Mouse (Mus musculus) gastrocnemius, postnatal 14 days (tissue): ENCODE measurements around the gene Stpg1. TPM values are rescaled to one million over a fixed set of nuclear protein-coding genes. Genes with fewer than 3 reads are reported as not detected.

Experiments used
- DNase-seq: peaks from one replicate; pipeline ENCODE4 v3.0.0; 2021; ENCODE audit warnings: mixed read lengths
- intact Hi-C: fragments of 180-260 bp; cut with DNase I; formaldehyde crosslinking; loops from one replicate; pipeline ENCODE4 v1.15.1; 2025; ENCODE audit warnings: low total_unique reads
- total RNA-seq, 2 experiments: library from RNA; stranded (reverse); gene quantifications; 2 replicates each; pipeline ENCODE4 v1.2.3; 2021

Gene Stpg1
- total RNA-seq, 2 experiments from 2014 or later: 0.22 TPM; not detected in 1

DNA sequence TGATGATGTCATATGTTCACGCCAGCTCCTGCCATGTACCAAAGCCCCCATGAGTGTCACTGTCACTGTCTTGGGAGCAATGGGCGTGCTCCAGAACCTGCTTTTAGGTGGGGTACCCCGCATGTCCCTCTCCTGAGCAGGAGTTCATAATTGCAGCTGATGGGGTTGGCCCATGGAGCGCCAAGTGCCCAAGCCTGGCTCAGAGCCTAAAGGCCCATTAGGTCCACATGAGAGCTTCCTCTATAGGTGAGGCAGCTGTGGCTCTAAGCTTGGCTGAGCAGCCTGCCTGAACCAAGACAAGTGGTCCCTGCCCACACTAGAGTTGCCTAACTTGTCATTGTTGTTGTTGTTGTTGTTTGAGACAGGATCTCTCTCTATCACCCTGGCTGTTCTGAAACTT, 52.2 kb downstream of the Stpg1 start:
- intact Hi-C loops: no loop called here
- no peak for DNase-seq

DNA sequence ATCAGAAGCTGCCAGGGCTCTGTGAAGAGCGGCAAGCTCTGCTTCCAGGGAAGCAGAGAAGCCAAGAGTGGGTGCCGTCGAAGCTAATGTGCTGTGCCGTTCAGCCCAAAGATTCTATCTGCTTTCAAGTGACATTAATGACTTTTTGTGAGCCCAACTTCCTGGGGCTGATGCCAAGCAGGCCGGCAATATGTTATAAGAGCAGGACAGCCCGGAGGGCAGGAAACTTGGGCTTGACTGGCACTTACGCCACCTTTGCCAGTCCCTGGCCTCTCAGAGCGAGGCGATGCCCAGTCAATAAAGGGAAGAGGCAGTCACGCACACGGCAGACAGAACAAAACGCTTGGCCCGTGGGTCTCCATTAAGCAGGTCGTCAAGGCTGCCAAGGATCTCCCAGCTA, 53.0 kb downstream of the Stpg1 start:
- DNase-seq: no peak
- intact Hi-C loops: no loop called here

DNA sequence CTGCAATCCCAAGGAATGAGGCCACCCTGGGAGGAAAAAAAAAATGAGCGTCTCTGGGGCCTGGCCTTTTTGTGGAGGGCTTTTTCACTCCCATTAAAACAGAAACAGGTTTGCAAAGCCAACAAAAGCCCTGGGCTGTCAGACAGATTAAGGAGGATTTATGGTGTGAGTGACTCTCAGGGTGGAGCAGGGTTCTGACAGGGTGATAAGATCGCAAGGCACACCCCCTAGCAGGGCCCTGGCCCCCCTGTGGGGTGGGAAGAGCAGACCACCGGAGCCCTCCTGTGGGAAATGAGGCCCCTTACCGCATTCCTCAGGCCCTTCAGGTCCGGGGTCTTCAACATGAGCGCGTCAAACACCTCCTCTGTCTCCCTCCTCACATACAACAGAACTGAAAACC, 53.5 kb downstream of the Stpg1 start:
- no peak for DNase-seq
- intact Hi-C loops: no loop called here

DNA sequence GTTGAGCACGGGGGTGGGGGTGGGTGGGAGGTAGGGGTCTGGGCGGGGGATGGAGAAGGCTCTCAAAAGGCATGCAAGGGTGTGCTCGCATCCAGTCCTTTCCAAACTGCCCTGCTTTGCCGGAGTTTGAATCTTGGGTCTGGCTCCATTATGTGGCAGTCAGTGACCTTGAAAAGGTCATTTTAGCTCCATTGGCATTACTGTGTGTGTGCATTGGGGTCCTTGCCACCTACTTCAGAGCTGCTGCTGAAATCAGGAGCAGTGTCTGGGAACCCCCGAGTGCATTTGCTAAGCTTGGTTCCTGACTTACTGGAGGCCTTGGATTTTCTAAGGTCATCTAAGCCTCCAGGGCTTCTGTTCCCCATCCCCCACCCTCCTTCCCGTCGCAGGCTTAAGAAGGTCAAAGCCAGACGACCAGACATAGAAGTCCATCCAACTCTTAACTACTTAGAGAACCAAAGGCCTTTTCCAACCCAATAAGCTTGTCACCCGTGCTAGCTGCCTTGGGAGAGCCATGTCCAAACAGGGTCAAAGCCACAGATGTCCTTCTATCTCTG, 54.0 kb downstream of the Stpg1 start:
- intact Hi-C loops: no loop called here
- no peak for DNase-seq

DNA sequence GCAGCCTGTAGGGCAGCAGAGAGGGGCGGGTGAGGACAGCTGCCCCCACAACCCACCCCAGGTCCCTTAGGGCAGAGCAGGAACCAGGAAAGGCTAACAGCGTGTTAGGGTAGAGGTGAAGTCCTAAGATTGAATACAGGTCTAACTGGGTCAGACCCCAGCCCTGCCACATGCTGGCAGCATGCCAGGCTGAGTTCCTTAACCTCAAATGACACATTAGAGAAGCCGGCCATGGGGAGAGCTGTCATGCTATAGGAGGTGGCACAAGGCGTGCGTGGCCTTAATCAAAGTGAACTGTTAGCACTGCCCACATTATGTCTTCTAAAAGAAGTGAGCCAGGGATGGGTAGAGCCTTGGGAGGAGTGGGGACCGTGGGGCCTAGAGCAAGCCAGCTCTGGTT, 54.7 kb downstream of the Stpg1 start:
- DNase-seq: no peak
- intact Hi-C loops: no loop called here

DNA sequence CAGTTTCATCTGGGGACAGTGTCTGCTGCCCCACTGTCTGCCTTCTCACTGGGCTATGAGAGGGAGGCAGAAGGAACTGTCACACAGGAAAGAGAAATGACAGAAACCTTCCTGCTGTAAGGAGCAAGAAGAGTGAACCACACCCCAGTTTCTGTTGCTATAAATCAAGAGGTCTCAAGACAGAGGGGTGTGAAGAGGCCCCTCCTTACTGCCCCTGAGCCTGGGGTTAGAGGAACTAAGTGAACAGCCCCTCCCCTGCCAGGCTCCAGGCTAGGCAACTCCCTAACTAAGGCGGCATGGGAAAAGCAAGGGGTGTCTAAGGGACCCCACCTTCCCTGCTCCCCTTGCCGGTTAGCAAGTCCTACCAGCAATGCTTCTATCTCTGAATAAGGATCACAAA, 69.2 kb downstream of the Stpg1 start:
- intact Hi-C loops: no loop called here
- DNase-seq: no peak

DNA sequence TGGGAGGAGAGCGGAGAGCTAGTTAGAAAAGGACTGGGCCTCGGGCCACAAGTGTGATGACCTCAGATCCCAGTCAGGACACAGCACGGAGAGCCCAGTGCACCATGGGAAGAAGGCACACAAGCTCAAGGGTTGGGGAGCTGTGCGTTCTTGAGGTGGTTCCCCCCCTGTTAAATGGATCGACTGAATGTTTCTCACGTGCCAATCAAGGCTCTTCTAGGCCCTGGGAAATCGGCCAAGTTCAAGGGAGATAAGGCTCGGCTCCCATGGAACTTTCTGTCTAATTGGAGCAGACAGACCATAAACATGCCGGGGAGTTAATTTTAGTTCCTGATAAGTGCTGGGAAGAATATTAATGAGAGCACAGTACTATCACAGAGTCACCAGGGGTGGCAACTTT, 70.8 kb downstream of the Stpg1 start:
- intact Hi-C loops: no loop called here
- no peak for DNase-seq

DNA sequence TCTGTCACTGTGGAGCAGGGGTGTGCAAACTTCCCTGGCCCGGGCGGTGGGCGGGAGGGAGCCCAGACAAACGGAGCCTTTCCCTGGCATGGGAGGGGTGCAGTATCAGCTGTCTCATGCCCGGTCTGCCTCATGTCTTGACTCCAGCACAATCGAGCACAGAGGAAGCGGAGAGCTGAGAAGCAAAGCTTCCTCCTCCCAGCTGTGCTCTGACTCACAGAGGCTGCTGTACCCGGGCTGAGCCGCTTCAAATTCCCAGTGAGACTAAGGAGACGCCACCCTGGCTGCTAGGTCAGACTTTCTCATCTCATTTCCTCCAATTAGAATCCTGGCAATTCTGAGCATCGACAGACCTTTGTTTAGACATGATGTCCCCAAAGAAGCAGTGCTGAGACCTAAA, 72.5 kb downstream of the Stpg1 start:
- intact Hi-C loops: no loop called here
- peak; percentile 34 for DNase-seq

DNA sequence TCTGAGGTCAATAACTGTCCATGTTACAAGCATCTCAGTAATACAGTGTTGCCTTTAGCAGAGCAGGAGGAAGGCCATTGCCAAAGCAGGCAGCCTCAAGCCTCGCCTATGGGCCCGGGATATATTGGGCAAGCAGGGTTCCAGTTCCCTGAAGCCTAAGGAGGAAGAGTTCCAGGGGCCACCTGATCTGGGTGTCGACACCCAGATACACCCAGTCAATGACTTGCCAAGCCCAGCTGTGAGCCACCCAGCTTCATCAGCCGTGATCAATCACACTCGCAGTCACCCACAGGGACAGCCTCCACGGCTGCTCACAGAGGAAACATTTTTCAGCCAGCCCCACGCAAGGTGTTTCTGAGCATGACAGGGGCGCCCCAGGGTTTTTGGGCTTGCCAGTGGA, 72.9 kb downstream of the Stpg1 start:
- intact Hi-C loops: no loop called here
- no peak for DNase-seq

DNA sequence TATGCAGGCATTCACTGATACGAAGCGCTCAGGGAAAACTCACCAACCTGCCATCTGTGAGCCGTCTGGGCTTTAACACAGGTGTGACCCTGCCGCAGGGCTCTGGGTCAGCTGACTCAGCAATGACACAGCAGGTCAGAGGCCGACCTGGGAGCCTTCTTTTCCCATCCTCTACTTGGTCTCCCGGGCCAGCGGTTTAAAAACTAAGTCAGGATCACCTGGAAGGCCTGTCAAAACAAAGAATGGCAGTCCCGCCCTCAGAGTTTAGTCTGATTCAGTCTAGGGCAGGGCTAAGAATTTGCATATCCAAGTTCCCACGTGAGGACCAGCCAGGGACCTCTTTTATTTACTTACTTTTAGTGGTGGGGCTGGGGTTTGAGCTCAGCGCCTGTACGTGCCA, 74.6 kb downstream of the Stpg1 start:
- DNase-seq: no peak

DNA sequence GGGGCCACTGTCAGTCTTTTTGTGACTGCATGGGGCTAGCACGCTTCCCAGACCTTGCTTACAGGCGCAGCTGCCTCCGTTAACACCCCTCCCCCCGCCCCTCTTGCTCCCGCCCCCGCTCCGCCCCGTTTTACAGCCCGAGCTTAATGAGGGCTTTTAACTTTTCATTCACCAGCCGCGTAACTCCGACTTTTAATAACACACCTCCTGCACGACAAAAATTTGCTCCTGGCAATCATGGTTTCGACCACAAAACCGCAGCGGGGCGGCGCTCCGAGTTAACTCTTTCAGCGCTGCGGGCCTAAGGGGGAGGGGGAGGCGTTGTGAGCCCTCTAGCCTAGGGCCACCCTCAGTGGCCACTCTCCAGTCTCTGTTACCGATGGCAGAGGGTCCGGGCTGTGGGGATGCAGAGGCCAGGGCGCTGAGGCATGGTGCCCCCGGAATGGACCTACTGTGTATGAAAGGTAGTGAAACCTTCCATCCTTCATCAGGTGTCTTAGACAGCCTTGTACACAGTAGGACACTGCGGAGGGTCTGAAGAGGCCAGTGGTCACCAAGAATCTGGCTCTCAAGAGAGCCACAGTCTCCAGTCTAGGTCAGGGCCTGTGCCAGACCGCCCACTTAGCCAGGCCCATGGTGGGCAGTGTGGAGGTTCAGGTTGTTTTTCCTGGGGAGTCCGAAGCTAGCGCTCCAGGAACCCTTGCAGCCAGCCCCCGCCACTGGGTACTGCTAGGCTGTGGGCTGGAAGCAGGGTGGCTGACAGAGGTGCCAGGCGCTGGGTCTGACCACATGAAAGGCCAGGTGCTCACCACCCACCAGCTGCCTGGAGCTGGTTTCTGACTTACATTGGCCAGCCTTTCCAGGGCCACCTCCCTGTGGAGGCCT, 75.8 kb downstream of the Stpg1 start:
- intact Hi-C loops: no loop called here
- no peak for DNase-seq

More for the DNA sequence above, 74.6 kb downstream of the Stpg1 start:
- intact Hi-C loops: no loop called here

DNA sequence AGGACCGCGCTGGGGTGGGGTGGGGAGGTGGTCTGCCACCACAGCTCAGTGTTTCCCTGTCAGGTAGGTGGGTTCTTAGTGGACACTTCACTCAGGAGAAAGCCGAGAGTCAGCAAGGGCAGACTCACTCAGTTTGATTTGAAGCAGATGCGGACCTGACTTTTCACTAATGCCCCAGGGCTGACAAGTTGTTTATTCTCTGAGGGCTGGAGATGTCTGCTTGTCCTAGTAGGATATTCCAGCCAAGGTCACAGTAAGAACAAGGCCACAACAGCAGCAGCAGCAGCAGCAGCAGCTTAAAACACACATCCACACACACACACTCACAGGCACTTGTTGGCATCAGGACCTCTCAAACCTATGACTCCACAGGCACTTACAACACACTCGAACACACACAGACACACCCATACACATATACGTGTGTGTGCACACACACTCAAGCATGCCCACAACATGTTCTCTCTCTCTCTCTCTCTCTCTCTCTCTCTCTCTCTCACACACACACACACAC, 76.5 kb downstream of the Stpg1 start:
- intact Hi-C loops: no loop called here
- no peak for DNase-seq

DNA sequence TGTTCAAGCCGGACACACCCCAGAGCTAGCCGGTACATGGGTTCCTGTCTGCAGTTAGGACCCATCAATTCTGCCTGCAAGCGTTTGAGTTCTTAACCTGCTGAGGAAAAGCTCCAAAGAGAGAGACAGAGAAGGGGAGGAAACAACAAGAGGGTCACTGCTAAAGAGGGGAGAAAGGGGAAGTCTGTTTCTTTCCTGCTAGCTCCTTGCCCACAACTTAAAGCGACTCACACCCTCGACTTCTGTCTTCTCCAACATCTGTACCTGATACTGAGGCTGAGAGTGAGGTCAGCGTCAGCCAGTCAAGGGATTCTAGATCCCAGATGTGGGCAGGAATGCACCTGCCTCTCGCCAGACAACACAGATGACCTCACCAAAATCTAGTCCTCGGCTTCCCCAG, 77.7 kb downstream of the Stpg1 start:
- no peak for DNase-seq
- intact Hi-C loops: no loop called here

DNA sequence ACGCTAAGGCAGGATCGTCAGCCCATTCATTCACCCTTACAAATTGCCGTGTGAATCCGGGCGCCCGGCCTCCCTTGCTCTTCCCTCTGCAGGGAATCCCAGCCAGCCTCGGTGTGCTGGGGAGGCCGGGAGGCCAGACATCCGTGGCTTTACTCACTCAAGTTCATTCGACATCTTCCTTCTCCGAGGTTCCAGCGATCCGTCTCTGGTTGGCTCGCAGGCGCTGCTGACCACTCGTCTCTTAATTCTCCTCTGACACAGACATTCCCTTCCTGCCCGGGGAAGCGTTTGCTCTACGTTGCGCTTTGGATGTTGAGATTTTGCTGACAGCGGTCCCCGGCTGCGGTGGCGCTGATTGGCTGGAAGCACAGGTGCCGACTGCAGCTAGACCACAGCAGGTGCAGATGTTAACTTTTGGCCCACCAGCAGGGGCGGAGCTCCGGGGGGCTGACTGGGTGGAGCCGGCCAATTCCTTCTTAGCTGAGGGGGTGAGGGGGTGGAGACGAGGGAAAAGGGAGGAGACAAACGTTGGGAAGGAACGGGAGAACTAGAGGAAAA, 78.7 kb downstream of the Stpg1 start, which contains the start of gene Grhl3:
TSS of gene Grhl3 (minus strand) at position 380 of the 558 bp plus-strand sequence.
- intact Hi-C loops: no loop called here
- no peak for DNase-seq

DNA sequence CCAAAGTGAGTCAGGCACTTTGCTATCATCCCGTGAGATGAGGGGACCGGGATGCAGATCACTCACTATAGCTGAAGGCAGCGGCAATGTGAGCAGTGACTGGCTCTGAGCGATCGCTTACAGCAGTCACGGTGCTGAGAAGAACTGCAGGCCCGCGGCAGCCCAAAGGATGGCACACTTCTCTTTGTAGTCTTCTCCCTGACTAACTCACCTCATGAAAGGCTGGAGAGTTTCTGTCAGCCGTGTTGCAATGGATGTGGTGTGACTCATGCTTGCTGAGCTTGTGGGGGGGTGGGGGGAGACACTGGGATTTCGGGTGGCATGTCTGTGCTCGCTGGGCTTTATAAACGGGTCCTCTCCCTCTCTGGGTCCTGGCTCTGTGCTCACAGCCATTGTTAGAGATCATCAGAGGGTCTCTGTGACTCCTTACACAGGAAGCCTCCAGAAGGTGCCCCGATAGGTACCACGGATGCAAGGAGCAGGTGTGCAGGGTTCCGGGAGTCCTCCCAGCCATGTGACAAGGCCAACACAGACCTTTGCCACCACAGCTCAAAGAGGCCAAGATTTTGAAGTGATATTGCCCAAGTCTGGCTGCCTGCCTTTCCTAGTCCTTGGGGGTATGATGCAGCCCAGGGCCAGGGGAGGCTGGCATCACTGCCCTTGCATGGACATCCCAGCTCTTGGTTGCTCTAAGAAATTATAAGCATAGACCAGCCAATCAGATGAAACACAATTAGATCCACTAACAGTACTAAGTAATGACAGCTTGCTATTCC, 81.0 kb downstream of the Stpg1 start:
- intact Hi-C loops: no loop called here
- no peak for DNase-seq

DNA sequence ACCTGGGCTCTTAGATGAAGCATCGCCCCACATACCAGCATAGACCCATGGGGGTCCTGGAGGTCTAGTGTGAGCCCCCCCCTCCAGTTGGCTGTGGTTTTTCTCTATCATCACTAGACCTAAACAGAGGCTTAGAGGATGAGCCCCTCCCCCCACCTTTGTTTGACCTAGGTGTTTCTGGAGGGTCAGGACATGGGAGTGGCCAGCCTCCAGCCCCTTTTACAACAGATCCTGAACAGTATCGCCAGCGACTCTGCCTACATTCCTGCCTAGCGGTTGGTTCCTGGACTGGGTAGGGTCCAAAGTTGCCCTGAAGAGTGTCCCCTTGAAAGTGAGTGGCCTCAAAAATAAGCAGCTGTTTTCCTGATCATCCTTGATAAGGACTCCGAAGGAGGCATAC, 83.9 kb downstream of the Stpg1 start:
- intact Hi-C loops: no loop called here
- DNase-seq: no peak

DNA sequence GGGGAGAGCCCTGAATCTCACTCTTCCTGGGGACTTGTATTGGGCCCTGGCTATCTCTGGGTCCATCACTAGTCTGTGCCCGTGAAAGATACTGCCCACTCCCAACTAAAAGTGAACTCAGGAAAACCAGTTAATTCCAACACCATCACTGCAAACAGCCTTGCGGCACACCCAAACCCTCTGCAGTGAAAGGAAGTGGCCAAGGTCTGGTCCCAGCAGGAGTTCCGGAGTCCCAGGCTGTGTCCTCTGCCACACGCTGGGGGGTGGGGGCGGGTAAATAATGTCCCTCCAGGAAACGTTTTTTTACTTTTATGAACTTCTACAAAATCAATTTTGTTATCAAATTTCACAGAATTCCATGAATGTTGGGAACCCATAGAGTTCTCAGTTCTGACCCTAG, 85.1 kb downstream of the Stpg1 start:
- no peak for DNase-seq
- intact Hi-C loops: no loop called here

DNA sequence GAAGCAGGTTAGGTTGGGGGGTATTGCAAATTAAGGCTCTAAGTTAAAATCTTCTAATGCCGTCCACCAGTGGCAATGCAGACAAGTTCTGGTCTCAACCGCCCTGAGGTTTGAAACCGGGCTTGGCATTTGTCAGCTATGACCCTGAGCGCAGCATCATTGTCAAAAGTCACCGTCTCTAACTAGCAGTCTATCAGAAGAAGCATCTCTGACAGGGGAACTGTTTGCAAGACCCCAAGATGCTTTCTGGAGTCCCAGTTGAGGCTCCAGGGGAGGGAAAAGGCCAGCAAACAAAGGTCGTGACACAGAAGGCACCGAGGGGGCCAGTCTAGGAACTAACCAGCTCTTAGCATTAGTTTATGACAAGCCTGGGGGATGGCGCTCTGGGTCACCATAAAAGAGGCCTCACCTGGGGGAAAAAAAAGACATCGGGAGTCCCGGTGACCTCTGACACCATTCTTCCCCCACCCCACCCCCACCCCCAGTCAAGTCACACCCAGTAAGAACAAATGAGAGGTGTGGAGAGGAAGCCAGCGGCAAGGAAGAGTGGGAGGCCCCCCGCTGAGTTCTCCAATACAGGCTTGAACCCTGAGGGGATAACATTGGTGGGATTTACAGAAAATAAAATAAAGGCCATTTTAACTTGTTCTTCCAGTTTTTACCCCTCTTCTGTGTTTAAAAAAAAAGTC, 86.8 kb downstream of the Stpg1 start:
- intact Hi-C loops: no loop called here
- DNase-seq: no peak

DNA sequence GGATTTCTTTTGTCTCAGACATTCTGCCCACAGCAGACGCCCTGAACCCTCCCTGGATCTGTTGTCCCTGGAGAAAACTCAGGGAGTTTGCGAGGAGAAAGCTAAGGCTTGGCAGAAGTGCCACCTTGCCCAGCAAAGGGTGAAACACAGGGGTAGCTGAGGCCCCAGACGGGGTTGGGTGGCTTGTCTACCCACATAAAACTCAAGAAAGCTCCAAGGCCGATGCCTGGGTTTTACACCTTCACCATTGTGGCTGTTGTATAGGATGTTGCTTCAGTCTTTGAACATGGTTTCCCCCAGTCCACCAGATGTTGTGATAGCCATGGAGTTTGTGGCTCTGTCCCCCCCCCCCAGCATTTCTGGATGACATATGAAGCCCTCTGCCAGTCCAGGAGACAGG, 90.2 kb downstream of the Stpg1 start:
- DNase-seq: no peak
- intact Hi-C loops: no loop called here
